Mouse (Mus musculus) spleen, adult 2 months (tissue): ENCODE data around the gene Casp2. TPM values are rescaled to one million over a fixed set of nuclear protein-coding genes. Genes with fewer than 3 reads are reported as not detected.

Experiments
- DNase-seq, 2 experiments: peaks; one replicate each; pipeline versions ENCODE4 v3.0.0 to v3.0.0-alpha.2; 2012 to 2021; ENCODE audit warnings: low spot score in 2 of 2, low read depth in 1 of 2
- H3K27ac ChIP-seq: fragments of 200-500 bp; 2 replicates; pipeline ENCODE4 v1.5.1; 2012; ENCODE audit warnings: low read length, inconsistent platforms; ENCODE audit not compliant: insufficient read depth
- H3K27me3 ChIP-seq: fragments of 200-500 bp; 2 replicates; pipeline ENCODE4 v1.6.1; 2012; ENCODE audit warnings: mild to moderate bottlenecking, moderate library complexity, low read length, inconsistent platforms; ENCODE audit not compliant: control insufficient read depth, insufficient read depth
- H3K36me3 ChIP-seq: fragments of 200-500 bp; 2 replicates; pipeline ENCODE4 v1.6.1; 2012; ENCODE audit warnings: mild to moderate bottlenecking, low read length, inconsistent platforms; ENCODE audit not compliant: control insufficient read depth, insufficient read depth
- H3K4me1 ChIP-seq: fragments of 200-500 bp; 2 replicates; pipeline ENCODE4 v1.6.1; 2011; ENCODE audit warnings: inconsistent platforms; ENCODE audit not compliant: control insufficient read depth, insufficient read depth, insufficient read length
- H3K4me3 ChIP-seq: fragments of 200-500 bp; 2 replicates; pipeline ENCODE4 v1.5.1; 2011; ENCODE audit warnings: mild to moderate bottlenecking, inconsistent platforms; ENCODE audit not compliant: insufficient read depth, insufficient read length; ENCODE audit errors: extremely low read depth
- CTCF ChIP-seq: fragments of 200-500 bp; IDR thresholded peaks from 2 replicates; pipeline ENCODE4 v1.5.1; 2011; ENCODE audit warnings: mild to moderate bottlenecking, inconsistent platforms; ENCODE audit not compliant: insufficient read depth, insufficient read length, insufficient replicate concordance; ENCODE audit errors: extremely low read depth
- POLR2A ChIP-seq: fragments of 200-500 bp; IDR thresholded peaks from 2 replicates; pipeline ENCODE4 v1.6.1; 2011; ENCODE audit warnings: low read depth, low read length, inconsistent platforms
- WGBS: fragments of 180-500 bp; shearing (Covaris S2); methylation state at CpG from one replicate; pipeline ENCODE4 v1.1.7; 2018; 5-methylcytosine and 5-hydroxymethylcytosine counted together
- polyA plus RNA-seq: library from polyadenylated mRNA; depleted of rRNA; stranded (reverse); fragments of >200 nt; gene quantifications from 2 replicates; pipeline ENCODE4 v1.2.3, GENCODE M21; 2012; rRNA removed

The Casp2 gene
- polyA plus RNA-seq, 1 experiment: 33.6 TPM

DNA sequence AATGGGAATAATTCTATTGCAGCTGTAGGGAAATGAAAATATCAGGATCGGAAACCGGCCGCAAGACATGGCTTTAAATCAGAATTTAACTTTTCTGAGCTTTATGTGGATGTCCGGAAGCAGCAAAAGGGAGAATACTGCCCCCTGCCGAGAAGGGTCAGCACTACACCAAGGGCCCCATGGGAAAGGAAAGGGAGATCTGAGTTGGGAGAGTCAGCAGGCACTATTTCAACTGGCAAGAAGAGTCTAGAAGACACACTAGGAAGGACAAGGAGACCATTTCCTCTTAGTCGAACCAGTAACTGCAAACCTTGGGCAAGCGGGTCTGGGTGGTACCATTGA is 60.5 kb downstream of the Casp2 start:
- peaks cover 18% of the 10 kb centered on the region for H3K27me3 ChIP-seq
- H3K4me1 ChIP-seq: peaks cover 5% of the 10 kb centered on the region; the same call in 1 of the 2 replicates
- H3K36me3 ChIP-seq: no peaks in the 10 kb centered on the region
- 10% methylated on average over 7 of the region's 7 CpGs for WGBS
- peak; percentile 46 to 75 for DNase-seq
- TF ChIP-seq POLR2A: no peak
- peak; percentile 76; the same call in 1 of the 2 replicates for TF ChIP-seq CTCF
- H3K27ac ChIP-seq: no peak overlapping the region
- peak overlapping the region; percentile 61; the same call in 1 of the 2 replicates for H3K4me3 ChIP-seq

DNA sequence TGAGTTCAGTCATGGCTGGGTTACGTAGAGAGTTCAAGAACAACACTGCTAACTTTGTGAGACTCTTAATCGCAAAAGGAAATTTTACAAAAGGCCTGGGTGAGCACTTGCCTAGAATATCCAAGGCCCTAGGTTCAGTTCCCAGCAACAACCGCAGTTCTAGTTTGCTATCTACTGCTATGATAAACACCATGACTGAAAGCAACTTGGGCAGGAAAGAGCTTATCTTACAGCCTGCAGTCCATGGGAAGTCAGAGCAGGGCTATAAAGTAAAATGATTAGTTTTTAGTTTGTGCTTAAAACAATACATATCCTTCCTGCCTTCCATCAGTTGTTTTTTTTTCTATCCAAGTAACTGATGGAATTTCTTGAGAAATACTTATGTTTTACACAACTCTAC is 61.7 kb downstream of the Casp2 start:
- Histone ChIP-seq H3K27ac (no peak overlapping the region), H3K4me3 (no peak overlapping the region), H3K4me1 (peaks cover 5% of the 10 kb centered on the region; the same call in 1 of the 2 replicates), H3K36me3 (no peaks in the 10 kb centered on the region), H3K27me3 (peaks cover 18% of the 10 kb centered on the region)
- 88% methylated on average over 3 of the region's 3 CpGs for WGBS
- TF ChIP-seq POLR2A (no peak), CTCF (no peak)
- DNase-seq: no peak

DNA sequence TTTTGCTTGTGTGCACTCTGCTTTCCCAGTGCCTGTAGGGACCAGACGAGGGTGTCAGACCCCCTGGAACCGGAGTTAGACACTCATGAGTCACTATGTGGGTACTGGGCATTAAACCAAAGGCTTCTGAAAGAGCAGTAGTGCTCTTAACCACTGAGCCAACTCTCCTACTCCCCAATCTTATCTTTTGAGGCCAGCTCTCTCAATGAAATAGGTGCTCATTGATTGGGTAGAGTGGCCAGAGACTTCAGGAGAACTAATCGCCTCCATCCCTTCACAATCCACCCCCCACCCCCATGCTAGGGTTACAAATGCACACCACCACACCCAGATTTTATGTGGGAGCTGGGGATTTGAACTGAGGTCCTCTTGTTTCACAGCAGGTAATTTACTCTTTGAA is 64.0 kb downstream of the Casp2 start:
- peaks cover 10% of the 10 kb centered on the region for H3K27me3 ChIP-seq
- H3K27ac ChIP-seq: no peak overlapping the region
- TF ChIP-seq CTCF (no peak), POLR2A (no peak)
- H3K36me3 ChIP-seq: no peaks in the 10 kb centered on the region
- 88% methylated on average over 3 of the region's 3 CpGs for WGBS
- no peak overlapping the region for H3K4me3 ChIP-seq
- peaks cover 5% of the 10 kb centered on the region; the same call in 1 of the 2 replicates for H3K4me1 ChIP-seq
- DNase-seq: no peak

DNA sequence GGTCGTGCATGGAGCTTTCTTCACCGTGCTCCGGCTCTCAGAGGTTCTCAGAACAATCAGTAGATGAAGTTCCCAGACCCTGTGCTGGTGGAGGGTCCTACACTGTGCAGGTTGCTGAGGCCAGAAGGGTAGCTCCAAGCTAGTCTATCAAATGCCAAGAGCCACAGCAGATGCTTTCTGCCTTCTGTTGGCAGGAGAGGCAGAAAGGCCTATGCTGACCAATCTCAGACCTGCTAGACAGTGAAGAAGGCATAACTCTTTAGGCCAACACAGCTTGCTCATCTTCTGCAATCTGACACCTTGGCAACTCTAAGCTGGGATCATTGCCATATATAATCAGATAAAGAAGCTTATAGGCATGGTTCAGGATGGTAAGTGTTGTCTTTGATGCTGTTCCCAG is 65.4 kb downstream of the Casp2 start:
- TF ChIP-seq POLR2A (no peak), CTCF (no peak)
- 88% methylated on average over 3 of the region's 3 CpGs for WGBS
- H3K27ac ChIP-seq: no peak overlapping the region
- no peaks in the 10 kb centered on the region for H3K36me3 ChIP-seq
- DNase-seq: no peak
- no peaks in the 10 kb centered on the region for H3K4me1 ChIP-seq
- no peak overlapping the region for H3K4me3 ChIP-seq
- no peaks in the 10 kb centered on the region for H3K27me3 ChIP-seq

DNA sequence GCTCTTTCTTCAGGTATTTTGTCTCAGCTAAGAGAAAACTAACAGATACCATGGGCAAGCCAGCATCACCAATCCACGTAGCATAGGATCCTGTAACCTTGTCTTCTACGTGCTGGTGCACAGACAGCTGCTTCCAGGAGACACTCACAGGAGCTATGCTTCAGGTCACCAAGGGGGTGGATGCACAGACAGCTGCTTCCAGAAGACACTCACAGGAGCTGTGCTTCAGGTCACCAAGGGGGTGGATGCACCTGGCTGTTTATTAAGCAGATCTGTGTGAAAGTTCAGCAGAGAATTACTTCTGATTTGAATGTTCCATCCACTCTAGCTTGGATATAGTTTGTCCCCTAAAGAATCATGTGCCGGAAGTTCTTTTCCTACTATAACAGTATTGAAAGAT is 66.2 kb downstream of the Casp2 start:
- no peak for DNase-seq
- Histone ChIP-seq H3K4me3 (no peak overlapping the region), H3K36me3 (no peaks in the 10 kb centered on the region), H3K27me3 (no peaks in the 10 kb centered on the region), H3K4me1 (no peaks in the 10 kb centered on the region), H3K27ac (no peak overlapping the region)
- no peak for TF ChIP-seq CTCF
- 79% methylated on average over 3 of the region's 3 CpGs for WGBS

Other genes with a start within 250 kb of the Casp2 start
- not detected in 2 replicates for gene Sva, start 226.6 kb upstream of the Casp2 start, polyA plus RNA-seq
- gene Tas2r139, start 124.0 kb upstream of the Casp2 start, polyA plus RNA-seq: not detected in 2 replicates
- not detected in 2 replicates for gene Tas2r144, start 49.7 kb upstream of the Casp2 start, polyA plus RNA-seq
- 4.1 and 4.6 TPM in 2 replicates for gene Gstk1, start 19.1 kb upstream of the Casp2 start, polyA plus RNA-seq
- gene Tmem139, start 3.0 kb upstream of the Casp2 start, polyA plus RNA-seq: not detected in 2 replicates
- 0.18 and 0.26 TPM in 2 replicates for gene Clcn1, start 21.7 kb downstream of the Casp2 start, polyA plus RNA-seq
- gene Fam131b, start 59.7 kb downstream of the Casp2 start, polyA plus RNA-seq: 0.06 and 0.15 TPM in 2 replicates
- gene Zyx, start 84.6 kb downstream of the Casp2 start, polyA plus RNA-seq: 184 and 228 TPM in 2 replicates
- gene Epha1, start 108.3 kb downstream of the Casp2 start, polyA plus RNA-seq: 0.18 and 0.19 TPM in 2 replicates
- gene Tas2r143, start 135.3 kb downstream of the Casp2 start, polyA plus RNA-seq: 0.13 and 0.69 TPM in 2 replicates
- 0.07 and 0.13 TPM in 2 replicates for gene Tas2r135, start 140.4 kb downstream of the Casp2 start, polyA plus RNA-seq
- gene Tas2r126, start 169.6 kb downstream of the Casp2 start, polyA plus RNA-seq: 0.09 TPM in 1 of 2 replicates, not detected in the other
- not detected in 2 replicates for gene Olfr458, start 200.2 kb downstream of the Casp2 start, polyA plus RNA-seq
- gene Olfr457, start 211.3 kb downstream of the Casp2 start, polyA plus RNA-seq: not detected in 2 replicates
- gene Olfr456, start 222.2 kb downstream of the Casp2 start, polyA plus RNA-seq: 0.09 TPM in 1 of 2 replicates, not detected in the other